Mouse (Mus musculus) limb, embryonic 14.5 days (tissue): ENCODE measurements at regions not wholly inside any gene's neighbourhood (a gene's known extent, or its start where the extent isn't known, plus 50 kb on each side); places are given as distances from the start of the nearest gene placed in this dataset.

Experiments
- ATAC-seq: fragments of 200-750 bp; cut with Nextera tagmentation; 2 replicates; pipeline ENCODE4 v1.8.0; 2017; ENCODE audit warnings: low read depth, moderate number of reproducible peaks, moderate TSS enrichment; ENCODE audit not compliant: low FRiP score
- DNase-seq: peaks from one replicate; pipeline ENCODE4 v3.0.0-alpha.2; 2015; ENCODE audit warnings: low spot score
- H3K27ac ChIP-seq: fragments of 300-500 bp; sonication (generic); replicated peaks from 2 replicates; pipeline ENCODE4 v1.5.1; 2014; ENCODE audit warnings: low read depth, mild to moderate bottlenecking, low read length, moderate library complexity, mixed read lengths
- H3K27me3 ChIP-seq: fragments of 300-500 bp; sonication (generic); 2 replicates; pipeline ENCODE4 v1.6.1; 2014; ENCODE audit warnings: low read length, mixed read lengths; ENCODE audit not compliant: control insufficient read depth, insufficient read depth
- H3K36me3 ChIP-seq: fragments of 300-500 bp; sonication (generic); 2 replicates; pipeline ENCODE4 v1.6.1; 2014; ENCODE audit warnings: mild to moderate bottlenecking, low read length, moderate library complexity, mixed read lengths; ENCODE audit not compliant: control insufficient read depth, insufficient read depth
- H3K4me1 ChIP-seq: fragments of 300-500 bp; sonication (generic); 2 replicates; pipeline ENCODE4 v1.6.1; 2014; ENCODE audit warnings: antibody characterized with exemption, low read length, mixed read lengths; ENCODE audit not compliant: control insufficient read depth, insufficient read depth
- H3K4me2 ChIP-seq: fragments of 300-500 bp; sonication (generic); replicated peaks from 2 replicates; pipeline ENCODE4 v1.6.1; 2014; ENCODE audit warnings: low read depth, mild to moderate bottlenecking, low read length, moderate library complexity; ENCODE audit not compliant: severe bottlenecking
- H3K4me3 ChIP-seq: fragments of 300-500 bp; sonication (generic); replicated peaks from 2 replicates; pipeline ENCODE4 v1.5.1; 2014; ENCODE audit warnings: low read length
- H3K9ac ChIP-seq: fragments of 300-500 bp; sonication (generic); 2 replicates; pipeline ENCODE4 v1.6.1; 2014; ENCODE audit warnings: mild to moderate bottlenecking, low read depth, low read length, moderate library complexity; ENCODE audit not compliant: severe bottlenecking
- H3K9me3 ChIP-seq: fragments of 300-500 bp; sonication (generic); 2 replicates; pipeline ENCODE4 v1.6.1; 2016; ENCODE audit warnings: low read length; ENCODE audit not compliant: control insufficient read depth
- POLR2A ChIP-seq: fragments of 200-500 bp; IDR thresholded peaks from 2 replicates; pipeline ENCODE4 v1.8.0; 2012; ENCODE audit warnings: inconsistent platforms, mild to moderate bottlenecking, moderate library complexity, borderline replicate concordance; ENCODE audit not compliant: insufficient read depth, insufficient read length; ENCODE audit errors: extremely low read depth
- WGBS: fragments of 180-500 bp; shearing (Covaris S2); extraction: QIAGEN DNeasy Blood & Tissue Kit; methylation state at CpG from one replicate; pipeline ENCODE4 v1.1.7; 2014; 5-methylcytosine and 5-hydroxymethylcytosine counted together

GRCm38 (mm10) chr1:42755958-42756357, 60.4 kb downstream of the Pou3f3 start:
- Histone ChIP-seq H3K27me3 (no peaks in the 10 kb centered on the region), H3K36me3 (no peaks in the 10 kb centered on the region), H3K4me2 (no peak overlapping the region), H3K9ac (no peak overlapping the region), H3K9me3 (no peaks in the 10 kb centered on the region), H3K4me1 (no peaks in the 10 kb centered on the region), H3K4me3 (no peak overlapping the region), H3K27ac (no peak overlapping the region)
- DNase-seq (no peak), ATAC-seq (no peak)
- TF ChIP-seq POLR2A, result no peak
- 83% methylated on average over 5 of the region's 5 CpGs for WGBS

GRCm38 (mm10) chr1:42756497-42756896, 60.9 kb downstream of the Pou3f3 start:
- Histone ChIP-seq H3K9me3 (no peaks in the 10 kb centered on the region), H3K4me1 (no peaks in the 10 kb centered on the region), H3K4me2 (no peak overlapping the region), H3K27ac (no peak overlapping the region), H3K9ac (no peak overlapping the region), H3K4me3 (no peak overlapping the region), H3K27me3 (no peaks in the 10 kb centered on the region), H3K36me3 (no peaks in the 10 kb centered on the region)
- no peak for TF ChIP-seq POLR2A
- ATAC-seq (no peak), DNase-seq (no peak)

GRCm38 (mm10) chr1:42763447-42763846, 67.9 kb downstream of the Pou3f3 start:
- H3K9me3 ChIP-seq, result no peaks in the 10 kb centered on the region
- no peak overlapping the region for H3K27ac ChIP-seq
- no peaks in the 10 kb centered on the region for H3K4me1 ChIP-seq
- no peaks in the 10 kb centered on the region for H3K36me3 ChIP-seq
- 64% methylated on average over 2 of the region's 2 CpGs for WGBS
- no peak overlapping the region for H3K4me3 ChIP-seq
- DNase-seq (no peak), ATAC-seq (peak; percentile 65; the same call in 1 of the 2 replicates)
- no peaks in the 10 kb centered on the region for H3K27me3 ChIP-seq
- no peak overlapping the region for H3K4me2 ChIP-seq
- H3K9ac ChIP-seq, result no peak overlapping the region
- no peak for TF ChIP-seq POLR2A

- Histone ChIP-seq H3K4me1 (no peaks in the 10 kb centered on the region), H3K4me3 (no peak overlapping the region), H3K27ac (no peak overlapping the region), H3K9me3 (no peaks in the 10 kb centered on the region), H3K4me2 (no peak overlapping the region), H3K36me3 (no peaks in the 10 kb centered on the region), H3K9ac (no peak overlapping the region), H3K27me3 (no peaks in the 10 kb centered on the region)
- ATAC-seq (no peak), DNase-seq (no peak)
- no peak for TF ChIP-seq POLR2A
- WGBS, result 58% methylated on average over 2 of the region's 2 CpGs
These were observed 68.5 kb downstream of the Pou3f3 start for GRCm38 (mm10) chr1:42764048-42764447.

GRCm38 (mm10) chr1:42770085-42770484, 74.5 kb downstream of the Pou3f3 start:
- H3K4me2 ChIP-seq, result no peak overlapping the region
- no peak overlapping the region for H3K9ac ChIP-seq
- no peak for ATAC-seq
- H3K27ac ChIP-seq, result no peak overlapping the region
- no peaks in the 10 kb centered on the region for H3K36me3 ChIP-seq
- no peaks in the 10 kb centered on the region for H3K27me3 ChIP-seq
- 84% methylated on average over 9 of the region's 9 CpGs for WGBS
- TF ChIP-seq POLR2A, result no peak
- H3K4me3 ChIP-seq, result no peak overlapping the region
- DNase-seq, result no peak
- 0 out of 2 replicates have a peak, but pooled peaks cover 4% of the 10 kb centered on the region for H3K4me1 ChIP-seq
- H3K9me3 ChIP-seq, result no peaks in the 10 kb centered on the region

GRCm38 (mm10) chr1:42772000-42772399, 76.4 kb downstream of the Pou3f3 start:
- H3K9me3 ChIP-seq, result no peaks in the 10 kb centered on the region
- WGBS, result 14% methylated on average over 6 of the region's 6 CpGs
- H3K4me1 ChIP-seq, result 0 out of 2 replicates have a peak, but pooled peaks cover 4% of the 10 kb centered on the region
- DNase-seq, result peak; percentile 48
- peak overlapping the region; percentile 2 for H3K4me2 ChIP-seq
- no peak overlapping the region for H3K9ac ChIP-seq
- H3K27ac ChIP-seq, result no peak overlapping the region
- no peaks in the 10 kb centered on the region for H3K27me3 ChIP-seq
- TF ChIP-seq POLR2A, result no peak
- peak; percentile 53; the same call in 1 of the 2 replicates for ATAC-seq
- no peak overlapping the region for H3K4me3 ChIP-seq
- no peaks in the 10 kb centered on the region for H3K36me3 ChIP-seq
